In genomic region chr12:17054691-17055090, GRCm38 (mm10) we compare ENCODE assay signal across 12 mouse cellular contexts. TPM values are rescaled to one million over a fixed set of nuclear protein-coding genes. Genes with fewer than 3 reads are reported as not detected.
A peak's percentile ranks its signal among the peaks of the same experiment; 100 is the strongest.
DNase-seq lines count a peak whose midpoint lies in the region; ATAC-seq and TF ChIP-seq lines count a peak whose summit lies in the region.
"Had no signal": no experiment of that assay in that cellular context is flagged by ENCODE, and none has a peak within 500 bp of the region (broad histone marks: within the 10 kb centered on the region; RNA-seq: fewer than 3 reads in every experiment).

No protein-coding gene starts in this region.

- H3K9me3 ChIP-seq in liver, embryonic 11.5 days (ENCODE audit: control insufficient read depth, low read length) = no peaks in the 10 kb centered on the region
- H3K9me3 ChIP-seq in E14TG2a.4 (ENCODE audit: low read length) = no peaks in the 10 kb centered on the region
- no peaks in the 10 kb centered on the region for H3K9me3 ChIP-seq in liver, embryonic 14.5 days (ENCODE audit: control insufficient read depth, low read length)
- H3K9me3 ChIP-seq: limb, embryonic 12.5 days had no signal

- H3K27ac ChIP-seq in liver, adult 2 months (replicated peaks; ENCODE audit: insufficient read depth, low read depth, low read length) = no peak overlapping the region
- H3K27ac ChIP-seq in liver, embryonic 11.5 days (ENCODE audit: low read depth, low read length) = no peak overlapping the region
- no peak overlapping the region for H3K27ac ChIP-seq in liver, embryonic 14.5 days
- H3K27ac ChIP-seq: limb, embryonic 12.5 days; macrophage had no signal

- H3K4me2 ChIP-seq in liver, embryonic 11.5 days = no peak overlapping the region
- H3K4me2 ChIP-seq in liver, embryonic 14.5 days (ENCODE audit: low read depth) = no peak overlapping the region
- H3K4me2 ChIP-seq: limb, embryonic 12.5 days had no signal

- TF ChIP-seq CTCF in liver, adult 2 months (IDR thresholded peaks at IDR 0.05; ENCODE audit: low read depth, low read length) = peak; percentile 44; the same call in 1 of the 2 replicates
- TF ChIP-seq CTCF in E14TG2a.4 (conservative IDR thresholded peaks at IDR 0.05; ENCODE audit: low read length) = peak; percentile 52
- TF ChIP-seq CTCF in liver, embryonic 14.5 days (IDR thresholded peaks at IDR 0.05; ENCODE audit: low read depth) = peak; percentile 67

- H3K4me1 ChIP-seq in liver, adult 2 months (ENCODE audit: control insufficient read depth, insufficient read depth, low read length) = no peaks in the 10 kb centered on the region
- no peaks in the 10 kb centered on the region for H3K4me1 ChIP-seq in liver, embryonic 11.5 days (replicated peaks; ENCODE audit: control insufficient read depth, insufficient read depth, low read length)
- H3K4me1 ChIP-seq in E14TG2a.4 (replicated peaks; ENCODE audit: low read depth, low read length) = peaks cover 11% of the 10 kb centered on the region
- no peaks in the 10 kb centered on the region for H3K4me1 ChIP-seq in liver, embryonic 14.5 days (replicated peaks; ENCODE audit: control insufficient read depth in 2 of 2, insufficient read depth in 2 of 2, low read length in 1 of 2)
- H3K4me1 ChIP-seq: limb, embryonic 12.5 days had no signal

- H3K36me3 ChIP-seq in liver, adult 2 months (ENCODE audit: control insufficient read depth, insufficient read depth, low read length) = no peaks in the 10 kb centered on the region
- H3K36me3 ChIP-seq in liver, embryonic 11.5 days (ENCODE audit: control insufficient read depth, insufficient read depth, low read length) = no peaks in the 10 kb centered on the region
- no peaks in the 10 kb centered on the region for H3K36me3 ChIP-seq in E14TG2a.4 (ENCODE audit: insufficient read depth, low read length)
- no peaks in the 10 kb centered on the region for H3K36me3 ChIP-seq in liver, embryonic 14.5 days (replicated peaks; ENCODE audit: control insufficient read depth, insufficient read depth, low read depth)
- H3K36me3 ChIP-seq: limb, embryonic 12.5 days had no signal

- ATAC-seq in liver, embryonic 11.5 days (replicated peaks; ENCODE audit: low FRiP score) = no peak
- no peak for ATAC-seq in liver, embryonic 14.5 days (ENCODE audit: insufficient read depth)

- H3K79me2 ChIP-seq in liver, adult 2 months (ENCODE audit: control insufficient read depth, insufficient read depth, low read length) = no peaks in the 10 kb centered on the region

- no peaks in the 10 kb centered on the region for H3K27me3 ChIP-seq in liver, adult 2 months (ENCODE audit: control insufficient read depth, insufficient read depth, low read length)
- no peaks in the 10 kb centered on the region for H3K27me3 ChIP-seq in liver, embryonic 11.5 days (replicated peaks; ENCODE audit: control insufficient read depth, insufficient read depth, low read length)
- H3K27me3 ChIP-seq in E14TG2a.4 (ENCODE audit: insufficient read depth, low read length) = peaks cover 7% of the 10 kb centered on the region; the same call in 1 of the 2 replicates
- H3K27me3 ChIP-seq in liver, embryonic 14.5 days (ENCODE audit: control insufficient read depth, insufficient read depth, low read length) = no peaks in the 10 kb centered on the region

- DNase-seq in embryo, embryonic 10.5 days (ENCODE audit: low spot score) = peak; percentile 28
- no peak for DNase-seq in embryo, embryonic 11 days
- no peak for DNase-seq in liver, adult 2 months (ENCODE audit: extremely low read depth, low read depth, low spot score)
- no peak for DNase-seq in liver, embryonic 11.5 days (ENCODE audit: low spot score)
- DNase-seq in liver, embryonic 14.5 days (ENCODE audit: low read depth in 3 of 3, low spot score in 3 of 3) = no peak
- no peak for DNase-seq in cerebellum, postnatal 10 days
- DNase-seq in layer of hippocampus, postnatal 25 days (ENCODE audit: extremely low spot score in 1 of 2, low spot score in 1 of 2) = no peak
- DNase-seq: cerebellum, postnatal 36 days had no signal

- TF ChIP-seq POLR2A in liver, adult 2 months (IDR thresholded peaks at IDR 0.05; ENCODE audit: extremely low read depth, insufficient read depth, low read length) = no peak

- no peak overlapping the region for H3K9ac ChIP-seq in liver, adult 2 months (ENCODE audit: low read depth, low read length)
- H3K9ac ChIP-seq in liver, embryonic 11.5 days (ENCODE audit: low read depth, low read length) = no peak overlapping the region
- H3K9ac ChIP-seq in liver, embryonic 14.5 days (replicated peaks) = no peak overlapping the region
- H3K9ac ChIP-seq: limb, embryonic 12.5 days had no signal

- WGBS in liver, adult 2 months = 54% methylated on average over 4 of the region's 4 CpGs
- WGBS in liver, embryonic 11.5 days = 41% methylated on average over 4 of the region's 4 CpGs
- 39% methylated on average over 4 of the region's 4 CpGs for WGBS in liver, embryonic 14.5 days (ENCODE audit: insufficient replicate concordance)

- TF ChIP-seq EP300 in liver, embryonic 14.5 days (IDR thresholded peaks at IDR 0.05; ENCODE audit: low read depth) = no peak

- H3K4me3 ChIP-seq in liver, adult 2 months (ENCODE audit: insufficient read depth, low read depth, low read length) = no peak overlapping the region
- H3K4me3 ChIP-seq in liver, embryonic 11.5 days (ENCODE audit: low read depth, low read length) = no peak overlapping the region
- no peak overlapping the region for H3K4me3 ChIP-seq in E14TG2a.4 (replicated peaks; ENCODE audit: low read length)
- H3K4me3 ChIP-seq in liver, embryonic 14.5 days (ENCODE audit: insufficient read depth in 1 of 2, low read depth in 2 of 2, low read length in 2 of 2) = no peak overlapping the region
- H3K4me3 ChIP-seq: limb, embryonic 12.5 days had no signal

RNA-seq across cellular contexts. Expression of gene 2410004P03Rik, which starts 43.2 kb away (rescaled TPM):
- not detected in 2 replicates for total RNA-seq in liver, adult 2 months (2014; rRNA removed)
- polyA plus RNA-seq in liver, adult 2 months (2012; rRNA removed) = not detected in 2 replicates
- 0.11 and 0.40 TPM in 2 replicates for polyA plus RNA-seq in liver, embryonic 11.5 days (2014; fragmentation: Nextera tagmentation; extraction: Ambion mirVana)
- 0.02 and 0.05 TPM in 2 replicates for polyA plus RNA-seq in liver, embryonic 14.5 days (2012; rRNA removed)
- 0.03 TPM in 1 of 2 replicates, not detected in the other for polyA plus RNA-seq in liver, embryonic 14.5 days (2014; fragmentation: Nextera tagmentation; extraction: Ambion mirVana)
- total RNA-seq in layer of hippocampus, postnatal 25 days (2021) = 1 to 10 TPM; 1.3 to 1.4 TPM
- total RNA-seq: heart, adult 8-10 months had no signal

RNA-seq across cellular contexts. Expression of gene Pqlc3, which starts 54.5 kb away (rescaled TPM):
- 0.92 and 1.8 TPM in 2 replicates for total RNA-seq in liver, adult 2 months (2014; rRNA removed)
- 0.34 and 0.41 TPM in 2 replicates for polyA plus RNA-seq in liver, adult 2 months (2012; rRNA removed)
- polyA plus RNA-seq in liver, embryonic 11.5 days (2014; fragmentation: Nextera tagmentation; extraction: Ambion mirVana) = 4.6 and 5.1 TPM in 2 replicates
- 3.0 and 3.3 TPM in 2 replicates for polyA plus RNA-seq in liver, embryonic 14.5 days (2012; rRNA removed)
- 4.6 and 5.0 TPM in 2 replicates for polyA plus RNA-seq in liver, embryonic 14.5 days (2014; fragmentation: Nextera tagmentation; extraction: Ambion mirVana)
- 1 to 10 TPM in 1 of 2 experiments, under 1 TPM in 1; 0.49 to 1.0 TPM for total RNA-seq in layer of hippocampus, postnatal 25 days (2021)
